Mouse (Mus musculus): ENCODE results near the gene Pigq. TPM values are rescaled to one million over a fixed set of nuclear protein-coding genes. Genes with fewer than 3 reads are reported as not detected.

Gene Pigq
- polyA plus RNA-seq, 2 experiments, result 48.8 to 95.4 TPM

- Histone ChIP-seq H3K27me3 (ENCODE audit: control insufficient read depth, insufficient read depth, low read length) (no peaks in the 10 kb centered on the region), H3K27ac (replicated peaks; ENCODE audit: low read depth, low read length) (no peak overlapping the region), H3K9me3 (ENCODE audit: control insufficient read depth, low read length) (no peaks in the 10 kb centered on the region), H3K4me1 (ENCODE audit: control insufficient read depth, insufficient read depth, low read length) (peaks cover 10% of the 10 kb centered on the region), H3K9ac (ENCODE audit: low read depth, low read length, severe bottlenecking) (no peak overlapping the region), H3K4me2 (replicated peaks; ENCODE audit: low read depth, low read length, severe bottlenecking) (no peak overlapping the region), H3K36me3 (ENCODE audit: control insufficient read depth, insufficient read depth, low read length) (peaks cover 58% of the 10 kb centered on the region), H3K4me3 (replicated peaks; ENCODE audit: low read length) (no peak overlapping the region)
- no peak for TF ChIP-seq POLR2A (IDR thresholded peaks at IDR 0.05; ENCODE audit: borderline replicate concordance, extremely low read depth, insufficient read depth, insufficient read length)
- WGBS, result 73% methylated on average over 8 of the region's 8 CpGs
- DNase-seq (ENCODE audit: low spot score), result no peak
- ATAC-seq (ENCODE audit: low FRiP score, low read depth), result no peak
These were observed 65.0 kb downstream of the Pigq start for GRCm38 (mm10) chr17:25879750-25880149.

- H3K4me3 ChIP-seq (replicated peaks; ENCODE audit: low read length), result no peak overlapping the region
- DNase-seq (ENCODE audit: low spot score), result no peak
- WGBS, result 52% methylated on average over 4 of the region's 4 CpGs
- no peak for ATAC-seq (ENCODE audit: low FRiP score, low read depth)
- H3K36me3 ChIP-seq (ENCODE audit: control insufficient read depth, insufficient read depth, low read length), result peaks cover 53% of the 10 kb centered on the region
- no peak overlapping the region for H3K4me2 ChIP-seq (replicated peaks; ENCODE audit: low read depth, low read length, severe bottlenecking)
- peaks cover 10% of the 10 kb centered on the region for H3K4me1 ChIP-seq (ENCODE audit: control insufficient read depth, insufficient read depth, low read length)
- no peaks in the 10 kb centered on the region for H3K9me3 ChIP-seq (ENCODE audit: control insufficient read depth, low read length)
- no peak for TF ChIP-seq POLR2A (IDR thresholded peaks at IDR 0.05; ENCODE audit: borderline replicate concordance, extremely low read depth, insufficient read depth, insufficient read length)
- H3K27ac ChIP-seq (replicated peaks; ENCODE audit: low read depth, low read length), result no peak overlapping the region
- no peak overlapping the region for H3K9ac ChIP-seq (ENCODE audit: low read depth, low read length, severe bottlenecking)
- no peaks in the 10 kb centered on the region for H3K27me3 ChIP-seq (ENCODE audit: control insufficient read depth, insufficient read depth, low read length)
These were observed 65.5 kb downstream of the Pigq start for GRCm38 (mm10) chr17:25879261-25879660.

GRCm38 (mm10) chr17:25878611-25879180, 66.0 kb downstream of the Pigq start:
- Histone ChIP-seq H3K27ac (replicated peaks; ENCODE audit: low read depth, low read length) (no peak overlapping the region), H3K4me3 (replicated peaks; ENCODE audit: low read length) (no peak overlapping the region), H3K4me2 (replicated peaks; ENCODE audit: low read depth, low read length, severe bottlenecking) (no peak overlapping the region), H3K9ac (ENCODE audit: low read depth, low read length, severe bottlenecking) (no peak overlapping the region), H3K4me1 (ENCODE audit: control insufficient read depth, insufficient read depth, low read length) (peaks cover 10% of the 10 kb centered on the region), H3K27me3 (ENCODE audit: control insufficient read depth, insufficient read depth, low read length) (no peaks in the 10 kb centered on the region), H3K36me3 (ENCODE audit: control insufficient read depth, insufficient read depth, low read length) (peaks cover 48% of the 10 kb centered on the region), H3K9me3 (ENCODE audit: control insufficient read depth, low read length) (no peaks in the 10 kb centered on the region)
- no peak for ATAC-seq (ENCODE audit: low FRiP score, low read depth)
- DNase-seq (ENCODE audit: low spot score), result no peak
- WGBS, result 92% methylated on average over 19 of the region's 19 CpGs
- no peak for TF ChIP-seq POLR2A (IDR thresholded peaks at IDR 0.05; ENCODE audit: borderline replicate concordance, extremely low read depth, insufficient read depth, insufficient read length)

- no peak for TF ChIP-seq POLR2A (IDR thresholded peaks at IDR 0.05; ENCODE audit: borderline replicate concordance, extremely low read depth, insufficient read depth, insufficient read length)
- Histone ChIP-seq H3K9me3 (ENCODE audit: control insufficient read depth, low read length) (no peaks in the 10 kb centered on the region), H3K4me2 (replicated peaks; ENCODE audit: low read depth, low read length, severe bottlenecking) (no peak overlapping the region), H3K27ac (replicated peaks; ENCODE audit: low read depth, low read length) (no peak overlapping the region), H3K9ac (ENCODE audit: low read depth, low read length, severe bottlenecking) (no peak overlapping the region), H3K27me3 (ENCODE audit: control insufficient read depth, insufficient read depth, low read length) (no peaks in the 10 kb centered on the region), H3K4me1 (ENCODE audit: control insufficient read depth, insufficient read depth, low read length) (peaks cover 10% of the 10 kb centered on the region), H3K4me3 (replicated peaks; ENCODE audit: low read length) (no peak overlapping the region), H3K36me3 (ENCODE audit: control insufficient read depth, insufficient read depth, low read length) (peaks cover 41% of the 10 kb centered on the region)
- ATAC-seq (ENCODE audit: low FRiP score, low read depth), result no peak
- DNase-seq (ENCODE audit: low spot score), result no peak
- 92% methylated on average over 32 of the region's 32 CpGs for WGBS
These were observed 66.8 kb downstream of the Pigq start for GRCm38 (mm10) chr17:25877741-25878610.

- ATAC-seq (ENCODE audit: low FRiP score, low read depth) (no peak), DNase-seq (ENCODE audit: low spot score) (no peak)
- no peak for TF ChIP-seq POLR2A (IDR thresholded peaks at IDR 0.05; ENCODE audit: borderline replicate concordance, extremely low read depth, insufficient read depth, insufficient read length)
- H3K4me1 ChIP-seq (ENCODE audit: control insufficient read depth, insufficient read depth, low read length), result peaks cover 10% of the 10 kb centered on the region
- no peak overlapping the region for H3K4me2 ChIP-seq (replicated peaks; ENCODE audit: low read depth, low read length, severe bottlenecking)
- no peak overlapping the region for H3K9ac ChIP-seq (ENCODE audit: low read depth, low read length, severe bottlenecking)
- H3K27me3 ChIP-seq (ENCODE audit: control insufficient read depth, insufficient read depth, low read length), result no peaks in the 10 kb centered on the region
- 90% methylated on average over 3 of the region's 3 CpGs for WGBS
- H3K36me3 ChIP-seq (ENCODE audit: control insufficient read depth, insufficient read depth, low read length), result peaks cover 31% of the 10 kb centered on the region
- no peak overlapping the region for H3K27ac ChIP-seq (replicated peaks; ENCODE audit: low read depth, low read length)
- H3K9me3 ChIP-seq (ENCODE audit: control insufficient read depth, low read length), result no peaks in the 10 kb centered on the region
- no peak overlapping the region for H3K4me3 ChIP-seq (replicated peaks; ENCODE audit: low read length)
These were observed 67.7 kb downstream of the Pigq start for GRCm38 (mm10) chr17:25877025-25877424.

Other genes with a start within 250 kb of the Pigq start
Only the 30 nearest of the 32 such genes appear.
- gene Rpusd1, start 217.3 kb downstream of the Pigq start, polyA plus RNA-seq (2012; rRNA removed), result 48.2 and 71.7 TPM in 2 replicates
- gene Rpusd1, start 217.3 kb downstream of the Pigq start, polyA plus RNA-seq (2014; fragmentation: Nextera tagmentation; extraction: Ambion mirVana), result 26.1 and 26.6 TPM in 2 replicates
- 0.10 and 0.13 TPM in 2 replicates for gene Mslnl, start 208.9 kb downstream of the Pigq start, polyA plus RNA-seq (2012; rRNA removed)
- gene Mslnl, start 208.9 kb downstream of the Pigq start, polyA plus RNA-seq (2014; fragmentation: Nextera tagmentation; extraction: Ambion mirVana), result 0.10 and 0.22 TPM in 2 replicates
- gene Msln, start 190.6 kb downstream of the Pigq start, polyA plus RNA-seq (2012; rRNA removed), result 0.23 and 5.5 TPM in 2 replicates
- gene Msln, start 190.6 kb downstream of the Pigq start, polyA plus RNA-seq (2014; fragmentation: Nextera tagmentation; extraction: Ambion mirVana), result 0.37 and 0.95 TPM in 2 replicates
- gene Narfl, start 171.2 kb downstream of the Pigq start, polyA plus RNA-seq (2012; rRNA removed), result 24.9 and 26.0 TPM in 2 replicates
- gene Narfl, start 171.2 kb downstream of the Pigq start, polyA plus RNA-seq (2014; fragmentation: Nextera tagmentation; extraction: Ambion mirVana), result 24.2 and 26.1 TPM in 2 replicates
- 113 and 119 TPM in 2 replicates for gene Haghl, start 159.3 kb downstream of the Pigq start, polyA plus RNA-seq (2012; rRNA removed)
- gene Haghl, start 159.3 kb downstream of the Pigq start, polyA plus RNA-seq (2014; fragmentation: Nextera tagmentation; extraction: Ambion mirVana), result 69.3 and 78.0 TPM in 2 replicates
- gene Ccdc78, start 158.4 kb downstream of the Pigq start, polyA plus RNA-seq (2012; rRNA removed), result 0.06 and 0.10 TPM in 2 replicates
- gene Ccdc78, start 158.4 kb downstream of the Pigq start, polyA plus RNA-seq (2014; fragmentation: Nextera tagmentation; extraction: Ambion mirVana), result not detected in 2 replicates
- 114 and 117 TPM in 2 replicates for gene Fam173a, start 152.0 kb downstream of the Pigq start, polyA plus RNA-seq (2012; rRNA removed)
- 72.5 and 73.8 TPM in 2 replicates for gene Fam173a, start 152.0 kb downstream of the Pigq start, polyA plus RNA-seq (2014; fragmentation: Nextera tagmentation; extraction: Ambion mirVana)
- gene AC134908.4, start 149.3 kb downstream of the Pigq start, polyA plus RNA-seq (2012; rRNA removed), result not detected in 2 replicates
- 0.30 TPM in 1 of 2 replicates, not detected in the other for gene AC134908.4, start 149.3 kb downstream of the Pigq start, polyA plus RNA-seq (2014; fragmentation: Nextera tagmentation; extraction: Ambion mirVana)
- 83.6 and 119 TPM in 2 replicates for gene Metrn, start 147.8 kb downstream of the Pigq start, polyA plus RNA-seq (2012; rRNA removed)
- gene Metrn, start 147.8 kb downstream of the Pigq start, polyA plus RNA-seq (2014; fragmentation: Nextera tagmentation; extraction: Ambion mirVana), result 10.5 and 12.6 TPM in 2 replicates
- gene Fbxl16, start 135.9 kb downstream of the Pigq start, polyA plus RNA-seq (2012; rRNA removed), result 6.5 and 12.2 TPM in 2 replicates
- 2.0 and 2.5 TPM in 2 replicates for gene Fbxl16, start 135.9 kb downstream of the Pigq start, polyA plus RNA-seq (2014; fragmentation: Nextera tagmentation; extraction: Ambion mirVana)
- 45.1 and 56.1 TPM in 2 replicates for gene Wdr24, start 121.3 kb downstream of the Pigq start, polyA plus RNA-seq (2012; rRNA removed)
- gene Wdr24, start 121.3 kb downstream of the Pigq start, polyA plus RNA-seq (2014; fragmentation: Nextera tagmentation; extraction: Ambion mirVana), result 26.0 and 27.7 TPM in 2 replicates
- gene Jmjd8, start 116.1 kb downstream of the Pigq start, polyA plus RNA-seq (2012; rRNA removed), result 64.4 and 79.2 TPM in 2 replicates
- gene Jmjd8, start 116.1 kb downstream of the Pigq start, polyA plus RNA-seq (2014; fragmentation: Nextera tagmentation; extraction: Ambion mirVana), result 41.5 and 46.3 TPM in 2 replicates
- gene Stub1, start 111.5 kb downstream of the Pigq start, polyA plus RNA-seq (2012; rRNA removed), result 335 and 338 TPM in 2 replicates
- gene Stub1, start 111.5 kb downstream of the Pigq start, polyA plus RNA-seq (2014; fragmentation: Nextera tagmentation; extraction: Ambion mirVana), result 349 and 350 TPM in 2 replicates
- 11.7 and 12.9 TPM in 2 replicates for gene Rhbdl1, start 107.6 kb downstream of the Pigq start, polyA plus RNA-seq (2012; rRNA removed)
- gene Rhbdl1, start 107.6 kb downstream of the Pigq start, polyA plus RNA-seq (2014; fragmentation: Nextera tagmentation; extraction: Ambion mirVana), result 1.9 and 2.3 TPM in 2 replicates
- 13.0 and 19.4 TPM in 2 replicates for gene Gm20683, start 103.2 kb downstream of the Pigq start, polyA plus RNA-seq (2012; rRNA removed)
- gene Gm20683, start 103.2 kb downstream of the Pigq start, polyA plus RNA-seq (2014; fragmentation: Nextera tagmentation; extraction: Ambion mirVana), result 2.2 and 2.5 TPM in 2 replicates
- gene Rhot2, start 100.1 kb downstream of the Pigq start, polyA plus RNA-seq (2012; rRNA removed), result 101 and 126 TPM in 2 replicates
- gene Rhot2, start 100.1 kb downstream of the Pigq start, polyA plus RNA-seq (2014; fragmentation: Nextera tagmentation; extraction: Ambion mirVana), result 10.6 and 16.9 TPM in 2 replicates
- gene Wdr90, start 83.4 kb downstream of the Pigq start, polyA plus RNA-seq (2012; rRNA removed), result 68.0 and 90.0 TPM in 2 replicates
- gene Wdr90, start 83.4 kb downstream of the Pigq start, polyA plus RNA-seq (2014; fragmentation: Nextera tagmentation; extraction: Ambion mirVana), result 18.1 and 22.1 TPM in 2 replicates
- 12.3 and 13.1 TPM in 2 replicates for gene Mcrip2, start 76.2 kb downstream of the Pigq start, polyA plus RNA-seq (2012; rRNA removed)
- 13.4 and 20.2 TPM in 2 replicates for gene Mcrip2, start 76.2 kb downstream of the Pigq start, polyA plus RNA-seq (2014; fragmentation: Nextera tagmentation; extraction: Ambion mirVana)
- gene Mettl26, start 69.9 kb downstream of the Pigq start, polyA plus RNA-seq (2012; rRNA removed), result 61.7 and 62.9 TPM in 2 replicates
- 51.4 and 52.0 TPM in 2 replicates for gene Mettl26, start 69.9 kb downstream of the Pigq start, polyA plus RNA-seq (2014; fragmentation: Nextera tagmentation; extraction: Ambion mirVana)
- 1.2 and 1.4 TPM in 2 replicates for gene Wfikkn1, start 64.1 kb downstream of the Pigq start, polyA plus RNA-seq (2012; rRNA removed)
- gene Wfikkn1, start 64.1 kb downstream of the Pigq start, polyA plus RNA-seq (2014; fragmentation: Nextera tagmentation; extraction: Ambion mirVana), result 0.68 and 0.77 TPM in 2 replicates
- gene Rab40c, start 25.2 kb downstream of the Pigq start, polyA plus RNA-seq (2012; rRNA removed), result 53.3 and 73.6 TPM in 2 replicates
- gene Rab40c, start 25.2 kb downstream of the Pigq start, polyA plus RNA-seq (2014; fragmentation: Nextera tagmentation; extraction: Ambion mirVana), result 20.8 and 23.2 TPM in 2 replicates
- gene Nhlrc4, start within 50 bp of the Pigq start, polyA plus RNA-seq (2012; rRNA removed), result 0.10 TPM in 2 replicates
- gene Nhlrc4, start within 50 bp of the Pigq start, polyA plus RNA-seq (2014; fragmentation: Nextera tagmentation; extraction: Ambion mirVana), result not detected in 2 replicates
- gene A930017K11Rik, start 7.6 kb upstream of the Pigq start, polyA plus RNA-seq (2012; rRNA removed), result 0.25 and 0.26 TPM in 2 replicates
- gene A930017K11Rik, start 7.6 kb upstream of the Pigq start, polyA plus RNA-seq (2014; fragmentation: Nextera tagmentation; extraction: Ambion mirVana), result 0.23 and 0.35 TPM in 2 replicates
- gene Capn15, start 40.9 kb upstream of the Pigq start, polyA plus RNA-seq (2012; rRNA removed), result 50.1 and 70.4 TPM in 2 replicates
- gene Capn15, start 40.9 kb upstream of the Pigq start, polyA plus RNA-seq (2014; fragmentation: Nextera tagmentation; extraction: Ambion mirVana), result 31.0 and 31.2 TPM in 2 replicates
- 39.0 and 47.9 TPM in 2 replicates for gene Rab11fip3, start 124.6 kb upstream of the Pigq start, polyA plus RNA-seq (2012; rRNA removed)
- gene Rab11fip3, start 124.6 kb upstream of the Pigq start, polyA plus RNA-seq (2014; fragmentation: Nextera tagmentation; extraction: Ambion mirVana), result 17.8 and 18.0 TPM in 2 replicates
- gene Decr2, start 145.4 kb upstream of the Pigq start, polyA plus RNA-seq (2012; rRNA removed), result 32.5 and 34.7 TPM in 2 replicates
- 19.0 and 23.3 TPM in 2 replicates for gene Decr2, start 145.4 kb upstream of the Pigq start, polyA plus RNA-seq (2014; fragmentation: Nextera tagmentation; extraction: Ambion mirVana)
- 133 and 176 TPM in 2 replicates for gene Nme4, start 150.7 kb upstream of the Pigq start, polyA plus RNA-seq (2012; rRNA removed)
- gene Nme4, start 150.7 kb upstream of the Pigq start, polyA plus RNA-seq (2014; fragmentation: Nextera tagmentation; extraction: Ambion mirVana), result 104 and 106 TPM in 2 replicates
- gene Tmem8, start 168.4 kb upstream of the Pigq start, polyA plus RNA-seq (2012; rRNA removed), result 4.3 and 6.5 TPM in 2 replicates
- gene Tmem8, start 168.4 kb upstream of the Pigq start, polyA plus RNA-seq (2014; fragmentation: Nextera tagmentation; extraction: Ambion mirVana), result 1.1 and 1.2 TPM in 2 replicates
- 96.1 and 98.9 TPM in 2 replicates for gene Mrpl28, start 178.6 kb upstream of the Pigq start, polyA plus RNA-seq (2012; rRNA removed)
- 179 and 182 TPM in 2 replicates for gene Mrpl28, start 178.6 kb upstream of the Pigq start, polyA plus RNA-seq (2014; fragmentation: Nextera tagmentation; extraction: Ambion mirVana)
- 35.0 and 36.1 TPM in 2 replicates for gene Axin1, start 193.8 kb upstream of the Pigq start, polyA plus RNA-seq (2012; rRNA removed)
- 22.3 and 27.7 TPM in 2 replicates for gene Axin1, start 193.8 kb upstream of the Pigq start, polyA plus RNA-seq (2014; fragmentation: Nextera tagmentation; extraction: Ambion mirVana)

Data from limb, embryonic 14.5 days (tissue).